Mouse (Mus musculus): Measurements from ENCODE around the gene Evc. TPM values are rescaled to one million over a fixed set of nuclear protein-coding genes. Genes with fewer than 3 reads are reported as not detected.

The Evc gene
- total RNA-seq, 2 experiments from 2014 or later, result 7.7 to 8.3 TPM

DNA sequence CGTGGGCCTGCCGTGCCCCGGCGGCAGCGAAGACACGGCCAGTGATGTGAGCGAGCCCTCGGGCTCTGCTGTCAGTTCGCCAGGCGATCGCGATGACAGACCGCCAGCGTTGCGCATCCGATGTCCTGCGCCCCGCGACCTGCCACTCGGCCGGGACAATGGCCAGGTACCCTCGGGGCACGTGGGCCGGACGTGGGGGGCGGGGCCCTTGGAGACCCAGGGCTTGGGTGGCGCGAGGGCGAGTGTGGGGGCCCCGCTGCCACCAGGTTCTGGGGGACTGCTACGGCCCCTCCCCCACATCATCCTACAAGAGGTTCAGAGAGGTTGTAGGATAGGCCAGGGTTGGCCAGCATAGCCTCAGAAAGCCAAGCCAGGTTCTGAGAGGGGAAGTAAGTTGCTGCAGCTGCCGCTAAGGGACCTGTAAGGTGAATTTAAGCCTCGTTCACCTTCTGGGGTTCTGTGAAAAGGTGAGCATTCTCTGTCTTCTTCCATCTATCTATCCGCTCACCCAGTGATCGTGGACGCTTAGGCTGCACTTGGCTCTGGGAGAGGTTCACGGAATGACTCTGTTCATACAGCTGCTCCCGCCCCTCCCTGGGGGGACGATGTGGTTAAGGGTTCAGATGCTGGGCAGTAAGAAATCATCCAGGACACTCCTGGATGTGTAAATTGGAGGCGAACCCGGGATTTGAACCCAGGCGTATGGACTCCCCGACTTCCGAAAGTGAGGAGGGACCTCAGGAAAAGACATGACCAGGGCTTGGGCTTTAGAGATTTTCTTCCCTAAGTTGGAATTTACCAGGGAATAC is 94.1 kb downstream of the Evc start:
- peak in 1 of 2 experiments; percentile 48 for DNase-seq (ENCODE audit: low spot score in 2 of 2)

DNA sequence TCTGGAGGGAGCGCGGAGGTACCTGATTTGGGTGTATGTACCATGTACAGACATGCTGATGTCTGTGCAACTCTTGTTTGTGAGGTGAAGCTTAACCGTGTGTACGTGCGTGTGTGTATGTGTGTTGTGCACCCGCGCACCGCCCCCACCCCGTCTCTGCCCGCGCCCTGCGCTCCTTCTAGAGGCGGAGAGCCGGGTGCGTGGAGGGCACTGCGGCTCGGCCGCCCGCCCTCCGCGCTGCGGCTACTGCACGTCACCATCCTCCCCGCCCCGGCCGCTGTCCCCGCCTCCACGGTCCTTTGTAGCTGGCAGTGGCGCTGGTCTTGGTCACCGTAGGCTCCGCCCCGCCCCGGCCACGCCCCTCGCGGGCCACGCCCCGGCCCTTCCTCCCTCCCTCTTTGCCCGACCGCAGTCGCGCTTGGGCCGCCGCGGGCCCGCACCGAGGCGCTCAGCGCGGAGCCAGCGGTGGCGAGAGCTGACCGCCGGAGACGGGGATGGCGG is 95.0 kb downstream of the Evc start, which contains the start of gene Crmp1:
Gene Crmp1, plus strand, starts transcription at position 290 of the 501 bp plus-strand sequence.
- DNase-seq (ENCODE audit: low spot score in 2 of 2), result peak; percentile 72 to 83

DNA sequence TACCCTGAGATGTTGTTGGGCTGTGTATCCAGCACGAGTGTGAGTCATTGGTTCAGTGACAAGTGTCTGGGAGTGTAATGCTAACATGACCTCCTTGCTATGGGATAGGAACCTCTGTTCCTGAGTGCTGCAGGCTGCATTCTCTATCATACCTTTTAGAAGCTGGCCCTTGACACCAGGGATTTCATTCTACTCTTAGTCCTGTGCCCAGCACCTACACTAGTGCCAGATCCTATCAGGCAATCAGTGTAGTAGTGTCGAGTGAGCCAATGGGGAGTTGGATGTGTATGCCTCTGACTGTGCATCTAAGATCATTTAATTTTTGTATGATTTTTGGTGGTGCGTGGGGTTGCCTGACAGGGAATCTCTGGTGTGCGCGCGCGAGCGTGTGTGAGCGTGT is 95.5 kb downstream of the Evc start:
- no peak for DNase-seq (ENCODE audit: low spot score in 2 of 2)

DNA sequence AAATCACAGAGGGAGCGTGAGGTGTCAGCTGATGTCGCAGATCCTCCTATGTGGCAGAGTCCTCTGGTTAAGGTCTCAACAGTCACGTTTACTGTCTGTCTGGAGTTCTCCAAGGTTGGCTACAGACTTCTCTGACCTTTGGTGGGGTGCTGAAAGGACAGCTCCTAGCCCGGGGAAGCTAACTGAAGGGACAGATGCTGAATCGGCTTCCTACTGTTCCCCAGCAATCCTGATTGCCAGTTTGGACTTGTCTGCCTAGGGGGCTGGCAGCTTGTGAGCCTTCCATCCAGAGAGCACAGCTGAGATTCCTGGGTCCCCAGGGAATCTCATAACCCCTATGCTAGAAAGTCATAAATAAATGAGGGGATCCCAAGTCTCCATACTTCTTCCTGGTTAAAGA is 96.1 kb downstream of the Evc start:
- no peak for DNase-seq (ENCODE audit: low spot score in 2 of 2)

Other genes with a start within 250 kb of the Evc start
- 100 to 1,000 TPM; 793 to 842 TPM for gene Crmp1, start 95.0 kb downstream of the Evc start, total RNA-seq (2021)
- gene Evc2, start 1.6 kb upstream of the Evc start, total RNA-seq (2021), result 1 to 10 TPM; 7.4 to 7.8 TPM

All from layer of hippocampus, postnatal 10 days (tissue).